Mouse (Mus musculus) embryo, embryonic 11.5 days (tissue): ENCODE results near the gene Clcc1.
"Not testable (repeated sequence)": the region's sequence is repeated elsewhere in the genome, so short reads cannot be mapped to it uniquely, and the experiment has no call there.

ENCODE experiments used
- DNase-seq: peaks from one replicate; pipeline ENCODE4 v3.0.0-alpha.2; 2012; ENCODE audit warnings: low read depth, low spot score

Gene Clcc1

GRCm38 (mm10) chr3:108653710-108654379 lies at the start of gene Clcc1:
Gene Clcc1 (plus strand): TSS chr3:108653913.
- DNase-seq: peak; percentile 88

- no peak for DNase-seq
Observed at GRCm38 (mm10) chr3:108608906-108609305, 44.8 kb upstream of the Clcc1 start.

GRCm38 (mm10) chr3:108634761-108635160 lies 19.0 kb upstream of the Clcc1 start:
- no peak for DNase-seq

GRCm38 (mm10) chr3:108639412-108639811 lies 14.3 kb upstream of the Clcc1 start:
- DNase-seq: no peak

- DNase-seq: no peak
Observed at GRCm38 (mm10) chr3:108640998-108641397, 12.7 kb upstream of the Clcc1 start.

- no peak for DNase-seq
Observed at GRCm38 (mm10) chr3:108644856-108645255, 8.9 kb upstream of the Clcc1 start.

- DNase-seq: no peak
Observed at GRCm38 (mm10) chr3:108646036-108646435, 7.7 kb upstream of the Clcc1 start.

- not testable (repeated sequence) for DNase-seq
Observed at GRCm38 (mm10) chr3:108647681-108648080, 6.0 kb upstream of the Clcc1 start.

GRCm38 (mm10) chr3:108652866-108653642 lies 659 bp upstream of the Clcc1 start:
- DNase-seq: no peak

- DNase-seq: no peak
Observed at GRCm38 (mm10) chr3:108654566-108654965, 853 bp downstream of the Clcc1 start.

- no peak for DNase-seq
Observed at GRCm38 (mm10) chr3:108655486-108655885, 1.8 kb downstream of the Clcc1 start.

- no peak for DNase-seq
Observed at GRCm38 (mm10) chr3:108658612-108659011, 4.9 kb downstream of the Clcc1 start.

GRCm38 (mm10) chr3:108660941-108661340 lies 7.2 kb downstream of the Clcc1 start:
- no peak for DNase-seq

GRCm38 (mm10) chr3:108676616-108677015 lies 22.9 kb downstream of the Clcc1 start:
- DNase-seq: no peak

- DNase-seq: no peak
Observed at GRCm38 (mm10) chr3:108681004-108681403, 27.3 kb downstream of the Clcc1 start.

GRCm38 (mm10) chr3:108683597-108683996 lies 29.9 kb downstream of the Clcc1 start:
- DNase-seq: not testable (repeated sequence)

- no peak for DNase-seq
Observed at GRCm38 (mm10) chr3:108685701-108686100, 32.0 kb downstream of the Clcc1 start.

- DNase-seq: no peak
Observed at GRCm38 (mm10) chr3:108689015-108689441, 35.3 kb downstream of the Clcc1 start.

GRCm38 (mm10) chr3:108689446-108689845 lies 35.7 kb downstream of the Clcc1 start:
- DNase-seq: no peak

GRCm38 (mm10) chr3:108689979-108690378 lies 36.3 kb downstream of the Clcc1 start:
- DNase-seq: no peak

- DNase-seq: no peak
Observed at GRCm38 (mm10) chr3:108694321-108694720, 40.6 kb downstream of the Clcc1 start.

GRCm38 (mm10) chr3:108698662-108699061 lies 44.9 kb downstream of the Clcc1 start:
- no peak for DNase-seq

- DNase-seq: no peak
Observed at GRCm38 (mm10) chr3:108699786-108700185, 46.1 kb downstream of the Clcc1 start.
